Mouse (Mus musculus) ES-E14 (cell line): ENCODE measurements around the gene Etnk1.

ENCODE experiments used
- HCFC1 ChIP-seq: IDR thresholded peaks from 2 replicates; pipeline ENCODE4 v1.6.1; 2012; ENCODE audit warnings: low read length, inconsistent platforms, borderline replicate concordance; ENCODE audit not compliant: insufficient read depth
- ZC3H11A ChIP-seq: IDR thresholded peaks from 2 replicates; pipeline ENCODE4 v1.6.1; 2012; ENCODE audit warnings: low read depth, mild to moderate bottlenecking, inconsistent platforms, low read length, borderline replicate concordance
- ZNF384 ChIP-seq: IDR thresholded peaks from 2 replicates; pipeline ENCODE4 v1.6.1; 2012; ENCODE audit warnings: low read depth, low read length, inconsistent platforms

DNA sequence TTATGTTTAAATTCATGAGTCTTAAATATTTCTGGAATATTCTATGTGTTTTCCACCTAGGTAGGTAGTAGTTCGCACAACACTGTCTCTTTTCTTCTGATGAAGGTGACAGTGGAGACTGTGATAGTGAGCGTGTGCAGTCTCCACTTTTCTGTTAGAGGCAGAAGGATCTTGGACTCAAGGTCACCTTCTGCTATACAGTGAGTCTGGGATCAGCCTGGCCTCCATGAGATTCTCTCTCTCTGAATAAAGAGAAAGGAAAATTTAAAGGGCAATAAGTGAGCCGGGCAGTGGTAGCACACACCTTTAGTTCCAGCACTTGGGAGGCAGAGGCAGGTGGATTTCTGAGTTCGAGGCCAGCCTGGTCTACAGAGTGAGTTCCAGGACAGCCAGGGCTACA, 24.2 kb upstream of the Etnk1 start:
- no peak for TF ChIP-seq ZNF384
- TF ChIP-seq HCFC1: no peak
- TF ChIP-seq ZC3H11A: no peak
